In the genomic region with DNA sequence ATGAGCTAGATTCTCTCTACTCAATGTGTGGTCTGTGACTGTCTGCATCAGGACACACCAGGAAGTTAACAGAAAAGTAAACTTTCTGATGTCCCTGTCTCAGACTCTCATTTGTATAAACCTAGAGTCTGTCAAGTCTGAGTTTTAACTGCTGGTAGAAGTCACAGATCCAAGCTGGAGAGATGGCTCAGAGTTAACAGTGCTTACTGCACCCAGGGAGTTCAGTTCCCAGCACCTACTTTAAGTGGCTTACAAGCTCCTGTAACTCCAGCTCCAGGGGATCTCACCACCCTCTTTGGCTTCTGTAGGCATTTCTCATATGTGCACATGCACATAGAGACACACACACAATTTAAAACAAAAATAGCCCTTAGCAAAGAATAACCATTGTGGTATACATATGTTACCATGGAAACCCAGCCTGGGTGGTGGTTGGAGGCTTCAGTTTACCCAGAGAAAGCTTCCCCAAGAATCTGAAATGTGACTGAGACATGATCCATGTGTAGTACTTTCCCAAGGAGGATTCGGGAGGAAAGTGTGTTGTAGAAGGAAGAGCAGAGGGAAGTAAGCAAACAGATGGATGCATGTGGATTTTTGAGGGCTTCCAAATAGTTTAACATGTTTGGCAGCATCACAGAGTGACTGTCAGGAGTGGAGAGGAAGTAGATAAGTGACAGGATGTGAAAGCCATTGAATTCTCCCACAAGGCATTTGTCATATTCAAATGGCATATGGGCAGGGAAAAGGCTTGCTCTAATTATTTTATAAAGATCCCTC, we compare ENCODE assay signal across 16 mouse cellular contexts.
DNase-seq lines count a peak whose midpoint lies in the region; ATAC-seq lines count a peak whose summit lies in the region.
"Had no signal": no experiment of that assay in that cellular context is flagged by ENCODE, and none has a peak within 500 bp of the region (broad histone marks: within the 10 kb centered on the region; RNA-seq: fewer than 3 reads in every experiment).

No protein-coding gene starts in this region.

- H3K27me3 ChIP-seq in midbrain, embryonic 14.5 days (ENCODE audit: control insufficient read depth, insufficient read depth, low read length), result no peaks in the 10 kb centered on the region
- H3K27me3 ChIP-seq in midbrain, embryonic 11.5 days (ENCODE audit: control insufficient read depth, insufficient read depth, low read length), result no peaks in the 10 kb centered on the region
- H3K27me3 ChIP-seq in intestine, embryonic 15.5 days (replicated peaks), result no peaks in the 10 kb centered on the region
- H3K27me3 ChIP-seq: neural tube, embryonic 13.5 days had no signal

- DNase-seq in heart, postnatal 10 days, result peak; percentile 11 to 23
- no peak for DNase-seq in heart, postnatal 4 days
- DNase-seq in midbrain, embryonic 14.5 days, result peak; percentile 4
- no peak for DNase-seq in midbrain, embryonic 11.5 days (ENCODE audit: low spot score, missing footprints)
- DNase-seq in lung, postnatal 36 days, result peak; percentile 1
- DNase-seq in cerebellum, adult 9-11 months, result no peak
- DNase-seq: adrenal gland, postnatal 25 days; kidney, adult 11 months; kidney, postnatal 25 days; liver; thymus, adult 2 months had no signal

- intact Hi-C loops in heart, postnatal 10 days (cut with DNase I), result no loop called here

- H3K27ac ChIP-seq in midbrain, embryonic 14.5 days (replicated peaks; ENCODE audit: low read depth, low read length), result no peak overlapping the region
- H3K27ac ChIP-seq in midbrain, embryonic 11.5 days (ENCODE audit: low read depth, low read length), result no peak overlapping the region
- H3K27ac ChIP-seq in intestine, embryonic 15.5 days, result peak overlapping the region; percentile 51; the same call in 1 of the 2 replicates
- H3K27ac ChIP-seq: macrophage; neural tube, embryonic 13.5 days had no signal

- H3K4me1 ChIP-seq in midbrain, embryonic 14.5 days (ENCODE audit: control insufficient read depth, insufficient read depth, low read length), result no peaks in the 10 kb centered on the region
- H3K4me1 ChIP-seq in midbrain, embryonic 11.5 days (ENCODE audit: control insufficient read depth, insufficient read depth, low read length), result no peaks in the 10 kb centered on the region
- H3K4me1 ChIP-seq in intestine, embryonic 15.5 days (replicated peaks), result no peaks in the 10 kb centered on the region

- no peaks in the 10 kb centered on the region for H3K9me3 ChIP-seq in midbrain, embryonic 14.5 days (ENCODE audit: control insufficient read depth, low read length)
- H3K9me3 ChIP-seq in midbrain, embryonic 11.5 days (ENCODE audit: control insufficient read depth, low read length), result no peaks in the 10 kb centered on the region
- H3K9me3 ChIP-seq in intestine, embryonic 15.5 days, result no peaks in the 10 kb centered on the region
- H3K9me3 ChIP-seq: neural tube, embryonic 13.5 days had no signal

- no peak overlapping the region for H3K4me3 ChIP-seq in midbrain, embryonic 14.5 days (replicated peaks; ENCODE audit: low read depth, low read length)
- H3K4me3 ChIP-seq in midbrain, embryonic 11.5 days (ENCODE audit: low read depth, low read length), result no peak overlapping the region
- no peak overlapping the region for H3K4me3 ChIP-seq in intestine, embryonic 15.5 days (replicated peaks)
- H3K4me3 ChIP-seq: neural tube, embryonic 13.5 days had no signal

- H3K9ac ChIP-seq in midbrain, embryonic 14.5 days (replicated peaks; ENCODE audit: low read length), result no peak overlapping the region
- H3K9ac ChIP-seq in midbrain, embryonic 11.5 days (ENCODE audit: low read length), result no peak overlapping the region
- no peak overlapping the region for H3K9ac ChIP-seq in intestine, embryonic 15.5 days
- H3K9ac ChIP-seq: neural tube, embryonic 13.5 days had no signal

- H3K36me3 ChIP-seq in midbrain, embryonic 14.5 days (ENCODE audit: control insufficient read depth, insufficient read depth, low read length), result no peaks in the 10 kb centered on the region
- no peaks in the 10 kb centered on the region for H3K36me3 ChIP-seq in midbrain, embryonic 11.5 days (ENCODE audit: control insufficient read depth, insufficient read depth, low read length)
- H3K36me3 ChIP-seq in intestine, embryonic 15.5 days, result no peaks in the 10 kb centered on the region
- H3K36me3 ChIP-seq: neural tube, embryonic 13.5 days had no signal

- no peak overlapping the region for H3K4me2 ChIP-seq in midbrain, embryonic 14.5 days (ENCODE audit: low read length)
- H3K4me2 ChIP-seq in midbrain, embryonic 11.5 days, result no peak overlapping the region
- no peak overlapping the region for H3K4me2 ChIP-seq in intestine, embryonic 15.5 days (replicated peaks)
- H3K4me2 ChIP-seq: neural tube, embryonic 13.5 days had no signal

- WGBS in midbrain, embryonic 14.5 days, result 81% methylated on average over 1 of the region's 1 CpGs
- 69% methylated on average over 1 of the region's 1 CpGs for WGBS in midbrain, embryonic 11.5 days
- WGBS in intestine, embryonic 15.5 days, result 34% methylated on average over 1 of the region's 1 CpGs

- no peak for ATAC-seq in midbrain, embryonic 14.5 days (ENCODE audit: low FRiP score, low TSS enrichment)
- ATAC-seq in midbrain, embryonic 11.5 days (ENCODE audit: low FRiP score), result no peak
- peak; percentile 43; the same call in 1 of the 2 replicates for ATAC-seq in intestine, embryonic 15.5 days
- ATAC-seq in monocyte, adult 5-6 weeks (replicated peaks; ENCODE audit: insufficient number of reproducible peaks, low FRiP score, low TSS enrichment, poor library complexity, severe bottlenecking), result no peak
- ATAC-seq: midbrain, embryonic 16.5 days had no signal

Comparison
In these comparisons a context has a peak if more than half of its experiments do, and no peak if none do; other contexts are left out.
1. DNase-seq: peak in heart, postnatal 10 days (2 of 2), midbrain, embryonic 14.5 days (single experiment) and lung, postnatal 36 days (single experiment); none in heart, postnatal 4 days (single experiment), midbrain, embryonic 11.5 days (single experiment) and cerebellum, adult 9-11 months (single experiment).